In genomic region chrX:36225777-36226176, GRCm38 (mm10) we compare ENCODE assay signal across 9 mouse cellular contexts. TPM values are rescaled to one million over a fixed set of nuclear protein-coding genes. Genes with fewer than 3 reads are reported as not detected.
DNase-seq lines count a peak whose midpoint lies in the region; ATAC-seq and TF ChIP-seq lines count a peak whose summit lies in the region.
"Had no signal": no experiment of that assay in that cellular context is flagged by ENCODE, and none has a peak within 500 bp of the region (broad histone marks: within the 10 kb centered on the region; RNA-seq: fewer than 3 reads in every experiment).

No protein-coding gene starts in this region.

- peak; percentile 84 for TF ChIP-seq CTCF in intestine, postnatal 0 days (IDR thresholded peaks at IDR 0.05; ENCODE audit: low read depth)
- peak; percentile 59; the same call in 1 of the 2 replicates for TF ChIP-seq CTCF in testis, adult 2 months (IDR thresholded peaks at IDR 0.05; ENCODE audit: control insufficient read depth, insufficient read depth, insufficient replicate concordance, low read depth, low read length)

- TF ChIP-seq POLR2A in limb, embryonic 14.5 days (IDR thresholded peaks at IDR 0.05; ENCODE audit: borderline replicate concordance, extremely low read depth, insufficient read depth, insufficient read length), result no peak
- no peak for TF ChIP-seq POLR2A in testis, adult 2 months (IDR thresholded peaks at IDR 0.05; ENCODE audit: control insufficient read depth, low read depth, low read length)

- H3K27ac ChIP-seq in intestine, postnatal 0 days (ENCODE audit: low read depth, low read length), result no peak overlapping the region
- H3K27ac ChIP-seq in intestine, embryonic 16.5 days (ENCODE audit: low read length), result no peak overlapping the region
- no peak overlapping the region for H3K27ac ChIP-seq in limb, embryonic 14.5 days (replicated peaks; ENCODE audit: low read depth, low read length)
- no peak overlapping the region for H3K27ac ChIP-seq in neural tube, embryonic 13.5 days (replicated peaks)
- no peak overlapping the region for H3K27ac ChIP-seq in testis, adult 2 months (ENCODE audit: control insufficient read depth, insufficient read depth, low read depth, low read length)

- no peaks in the 10 kb centered on the region for H3K4me1 ChIP-seq in intestine, postnatal 0 days (replicated peaks; ENCODE audit: control insufficient read depth, insufficient read depth, low read length)
- no peaks in the 10 kb centered on the region for H3K4me1 ChIP-seq in intestine, embryonic 16.5 days (ENCODE audit: control insufficient read depth, insufficient read depth, low read length)
- no peaks in the 10 kb centered on the region for H3K4me1 ChIP-seq in limb, embryonic 14.5 days (ENCODE audit: control insufficient read depth, insufficient read depth, low read length)
- H3K4me1 ChIP-seq in neural tube, embryonic 13.5 days (replicated peaks), result no peaks in the 10 kb centered on the region
- no peaks in the 10 kb centered on the region for H3K4me1 ChIP-seq in testis, adult 2 months (ENCODE audit: control insufficient read depth, insufficient read depth, low read length)

- H3K4me3 ChIP-seq in intestine, postnatal 0 days (ENCODE audit: low read depth, low read length), result no peak overlapping the region
- H3K4me3 ChIP-seq in intestine, embryonic 16.5 days (ENCODE audit: low read length), result no peak overlapping the region
- H3K4me3 ChIP-seq in limb, embryonic 14.5 days (replicated peaks; ENCODE audit: low read length), result no peak overlapping the region
- no peak overlapping the region for H3K4me3 ChIP-seq in neural tube, embryonic 13.5 days
- no peak overlapping the region for H3K4me3 ChIP-seq in testis, adult 2 months (ENCODE audit: control insufficient read depth, low read depth, low read length)
- H3K4me3 ChIP-seq: myocyte had no signal

- no peak overlapping the region for H3K4me2 ChIP-seq in intestine, postnatal 0 days (replicated peaks; ENCODE audit: low read depth)
- H3K4me2 ChIP-seq in intestine, embryonic 16.5 days (ENCODE audit: low read depth, low read length), result no peak overlapping the region
- no peak overlapping the region for H3K4me2 ChIP-seq in limb, embryonic 14.5 days (replicated peaks; ENCODE audit: low read depth, low read length, severe bottlenecking)
- no peak overlapping the region for H3K4me2 ChIP-seq in neural tube, embryonic 13.5 days

- no peaks in the 10 kb centered on the region for H3K9me3 ChIP-seq in intestine, postnatal 0 days (ENCODE audit: control insufficient read depth)
- no peaks in the 10 kb centered on the region for H3K9me3 ChIP-seq in intestine, embryonic 16.5 days (ENCODE audit: control insufficient read depth, low read length)
- H3K9me3 ChIP-seq in limb, embryonic 14.5 days (ENCODE audit: control insufficient read depth, low read length), result no peaks in the 10 kb centered on the region
- H3K9me3 ChIP-seq in neural tube, embryonic 13.5 days, result no peaks in the 10 kb centered on the region

- WGBS in intestine, postnatal 0 days, result 22% methylated on average over 7 of the region's 7 CpGs
- WGBS in intestine, embryonic 16.5 days, result 20% methylated on average over 7 of the region's 7 CpGs
- 23% methylated on average over 7 of the region's 7 CpGs for WGBS in limb, embryonic 14.5 days
- WGBS in neural tube, embryonic 13.5 days, result 19% methylated on average over 7 of the region's 7 CpGs

- no peaks in the 10 kb centered on the region for H3K27me3 ChIP-seq in intestine, postnatal 0 days (replicated peaks; ENCODE audit: control insufficient read depth, insufficient read depth, low read length)
- no peaks in the 10 kb centered on the region for H3K27me3 ChIP-seq in intestine, embryonic 16.5 days (replicated peaks; ENCODE audit: control insufficient read depth, insufficient read depth, low read length)
- no peaks in the 10 kb centered on the region for H3K27me3 ChIP-seq in limb, embryonic 14.5 days (ENCODE audit: control insufficient read depth, insufficient read depth, low read length)
- H3K27me3 ChIP-seq in neural tube, embryonic 13.5 days, result no peaks in the 10 kb centered on the region
- no peaks in the 10 kb centered on the region for H3K27me3 ChIP-seq in testis, adult 2 months (ENCODE audit: control insufficient read depth, insufficient read depth, low read length)

- H3K36me3 ChIP-seq in intestine, postnatal 0 days (ENCODE audit: control insufficient read depth, insufficient read depth), result no peaks in the 10 kb centered on the region
- H3K36me3 ChIP-seq in intestine, embryonic 16.5 days (ENCODE audit: control insufficient read depth, insufficient read depth, low read length), result no peaks in the 10 kb centered on the region
- H3K36me3 ChIP-seq in limb, embryonic 14.5 days (ENCODE audit: control insufficient read depth, insufficient read depth, low read length), result no peaks in the 10 kb centered on the region
- no peaks in the 10 kb centered on the region for H3K36me3 ChIP-seq in neural tube, embryonic 13.5 days
- no peaks in the 10 kb centered on the region for H3K36me3 ChIP-seq in testis, adult 2 months (ENCODE audit: control insufficient read depth, insufficient read depth, low read length)

- no peak for ATAC-seq in intestine, postnatal 0 days
- no peak for ATAC-seq in intestine, embryonic 16.5 days
- no peak for ATAC-seq in limb, embryonic 14.5 days (ENCODE audit: low FRiP score, low read depth)
- ATAC-seq in neural tube, embryonic 13.5 days (ENCODE audit: low read depth), result peak; percentile 75

- no peak overlapping the region for H3K9ac ChIP-seq in intestine, postnatal 0 days (ENCODE audit: low read depth, low read length)
- no peak overlapping the region for H3K9ac ChIP-seq in intestine, embryonic 16.5 days (ENCODE audit: low read depth, low read length)
- no peak overlapping the region for H3K9ac ChIP-seq in limb, embryonic 14.5 days (ENCODE audit: low read depth, low read length, severe bottlenecking)
- no peak overlapping the region for H3K9ac ChIP-seq in neural tube, embryonic 13.5 days

- DNase-seq in cerebellum, adult 11-12 months, result peak; percentile 49
- DNase-seq in forelimb bud, embryonic 11.5 days (ENCODE audit: low read depth, low spot score), result peak; percentile 57
- peak; percentile 62 to 81 for DNase-seq in kidney, adult 8-10 months
- peak; percentile 61 for DNase-seq in limb, embryonic 14.5 days (ENCODE audit: low spot score)

RNA-seq across cellular contexts. Expression of gene Zcchc12, which starts 30.1 kb away (rescaled TPM):
- polyA plus RNA-seq in intestine, postnatal 0 days (2015; fragmentation: Nextera tagmentation; extraction: Ambion mirVana), result 12.0 and 12.3 TPM in 2 replicates
- polyA plus RNA-seq in intestine, embryonic 16.5 days (2015; fragmentation: Nextera tagmentation; extraction: Ambion mirVana), result 18.1 and 19.6 TPM in 2 replicates
- 5.6 and 5.7 TPM in 2 replicates for polyA plus RNA-seq in limb, embryonic 14.5 days (2012; rRNA removed)
- polyA plus RNA-seq in limb, embryonic 14.5 days (2014; fragmentation: Nextera tagmentation; extraction: Ambion mirVana), result 7.1 and 7.3 TPM in 2 replicates
- polyA plus RNA-seq in neural tube, embryonic 13.5 days (2015; fragmentation: Nextera tagmentation; extraction: Ambion mirVana), result 102 and 104 TPM in 2 replicates
- polyA plus RNA-seq in testis, adult 2 months (2012; rRNA removed), result 1.4 and 1.7 TPM in 2 replicates
